Mouse (Mus musculus) embryonic facial prominence, embryonic 11.5 days (tissue): ENCODE measurements at regions not wholly inside any gene's neighbourhood (a gene's known extent, or its start where the extent isn't known, plus 50 kb on each side); places are given as distances from the start of the nearest gene placed in this dataset.

Experiments
- ATAC-seq: fragments of 200-750 bp; cut with Nextera tagmentation; replicated peaks from 2 replicates; pipeline ENCODE4 v1.8.0; 2017; ENCODE audit warnings: low read depth; ENCODE audit not compliant: insufficient number of reproducible peaks, low FRiP score, low TSS enrichment
- DNase-seq: peaks from one replicate; pipeline ENCODE4 v3.0.0-alpha.2; 2015; ENCODE audit warnings: low spot score
- H3K27ac ChIP-seq: fragments of 300-500 bp; sonication (generic); replicated peaks from 2 replicates; pipeline ENCODE4 v1.5.1; 2014; ENCODE audit warnings: mild to moderate bottlenecking, low read depth, low read length, control low read depth
- H3K27me3 ChIP-seq: fragments of 300-500 bp; sonication (generic); 2 replicates; pipeline ENCODE4 v1.6.1; 2014; ENCODE audit warnings: mild to moderate bottlenecking, low read length, moderate library complexity, mixed read lengths; ENCODE audit not compliant: control insufficient read depth, insufficient read depth
- H3K36me3 ChIP-seq: fragments of 300-500 bp; sonication (generic); replicated peaks from 2 replicates; pipeline ENCODE4 v1.6.1; 2014; ENCODE audit warnings: low read depth, mild to moderate bottlenecking, low read length, moderate library complexity, mixed read lengths; ENCODE audit not compliant: control insufficient read depth, insufficient read depth
- H3K4me1 ChIP-seq: fragments of 300-500 bp; sonication (generic); 2 replicates; pipeline ENCODE4 v1.6.1; 2014; ENCODE audit warnings: low read length, mixed read lengths; ENCODE audit not compliant: control insufficient read depth, insufficient read depth
- H3K4me2 ChIP-seq: fragments of 300-500 bp; sonication (generic); 2 replicates; pipeline ENCODE4 v1.6.1; 2014; ENCODE audit warnings: low read depth, mild to moderate bottlenecking, control low read depth, low read length, moderate library complexity
- H3K4me3 ChIP-seq: fragments of 300-500 bp; sonication (generic); 2 replicates; pipeline ENCODE4 v1.5.1; 2014; ENCODE audit warnings: low read depth, low read length, control low read depth
- H3K9ac ChIP-seq: fragments of 300-500 bp; sonication (generic); replicated peaks from 2 replicates; pipeline ENCODE4 v1.6.1; 2014; ENCODE audit warnings: mild to moderate bottlenecking, control low read depth, low read length
- H3K9me3 ChIP-seq: fragments of 300-500 bp; sonication (generic); replicated peaks from 2 replicates; pipeline ENCODE4 v1.6.1; 2016; ENCODE audit warnings: mild to moderate bottlenecking, low read length, inconsistent platforms, mixed read lengths; ENCODE audit not compliant: control insufficient read depth
- WGBS: fragments of 180-500 bp; shearing (Covaris S2); extraction: QIAGEN DNeasy Blood & Tissue Kit; methylation state at CpG from one replicate; pipeline ENCODE4 v1.1.7; 2014; 5-methylcytosine and 5-hydroxymethylcytosine counted together

- H3K4me1 ChIP-seq, result no peaks in the 10 kb centered on the region
- no peak overlapping the region for H3K4me2 ChIP-seq
- no peak overlapping the region for H3K27ac ChIP-seq
- H3K27me3 ChIP-seq, result no peaks in the 10 kb centered on the region; the same call in 1 of the 2 replicates
- no peak overlapping the region for H3K4me3 ChIP-seq
- DNase-seq, result no peak
- WGBS, result 87% methylated on average over 3 of the region's 3 CpGs
- no peaks in the 10 kb centered on the region for H3K36me3 ChIP-seq
- no peak overlapping the region for H3K9ac ChIP-seq
- no peak for ATAC-seq
- no peaks in the 10 kb centered on the region for H3K9me3 ChIP-seq
These were observed 83.7 kb upstream of the Runx3 start for GRCm38 (mm10) chr4:135036764-135037163.

- Histone ChIP-seq H3K27ac (no peak overlapping the region), H3K27me3 (no peaks in the 10 kb centered on the region), H3K4me3 (no peak overlapping the region), H3K4me2 (no peak overlapping the region), H3K9ac (no peak overlapping the region), H3K4me1 (no peaks in the 10 kb centered on the region), H3K9me3 (no peaks in the 10 kb centered on the region), H3K36me3 (no peaks in the 10 kb centered on the region)
- WGBS, result 96% methylated on average over 2 of the region's 2 CpGs
- ATAC-seq, result no peak
- no peak for DNase-seq
These were observed 81.2 kb upstream of the Runx3 start for GRCm38 (mm10) chr4:135039234-135039633.

DNA sequence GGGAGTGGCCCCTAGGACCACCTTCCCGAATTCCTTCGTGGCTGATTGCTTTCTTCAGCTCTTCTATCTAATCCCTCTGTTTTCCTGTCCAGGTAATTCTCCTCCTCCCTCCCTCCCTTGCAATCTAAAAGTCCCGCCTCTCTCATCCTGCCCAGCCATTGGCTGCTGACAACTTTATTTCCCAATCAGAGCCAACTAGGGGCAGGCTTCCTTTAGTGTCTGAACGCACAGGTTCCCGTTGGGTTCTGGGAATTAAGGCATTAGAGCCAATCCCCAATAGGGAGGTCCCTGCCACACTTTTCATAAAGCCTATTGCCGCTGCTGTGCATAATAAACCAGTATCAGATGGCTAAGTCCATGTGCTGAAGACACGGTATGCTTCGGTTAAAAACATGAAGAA lies 78.5 kb upstream of the Runx3 start:
- WGBS, result 42% methylated on average over 8 of the region's 8 CpGs
- Histone ChIP-seq H3K36me3 (no peaks in the 10 kb centered on the region), H3K9ac (no peak overlapping the region), H3K4me2 (no peak overlapping the region), H3K4me1 (no peaks in the 10 kb centered on the region), H3K27ac (no peak overlapping the region), H3K9me3 (no peaks in the 10 kb centered on the region), H3K4me3 (no peak overlapping the region), H3K27me3 (no peaks in the 10 kb centered on the region)
- peak; percentile 10 for DNase-seq
- ATAC-seq, result no peak

GRCm38 (mm10) chr4:135042501-135042900 lies 78.0 kb upstream of the Runx3 start:
- Histone ChIP-seq H3K36me3 (no peaks in the 10 kb centered on the region), H3K27me3 (no peaks in the 10 kb centered on the region), H3K9ac (no peak overlapping the region), H3K4me3 (no peak overlapping the region), H3K4me2 (no peak overlapping the region), H3K9me3 (no peaks in the 10 kb centered on the region), H3K27ac (no peak overlapping the region), H3K4me1 (no peaks in the 10 kb centered on the region)
- no peak for ATAC-seq
- 95% methylated on average over 1 of the region's 1 CpGs for WGBS
- DNase-seq, result no peak

- Histone ChIP-seq H3K4me2 (no peak overlapping the region), H3K4me3 (no peak overlapping the region), H3K36me3 (no peaks in the 10 kb centered on the region), H3K9ac (no peak overlapping the region), H3K27me3 (no peaks in the 10 kb centered on the region), H3K27ac (no peak overlapping the region), H3K9me3 (no peaks in the 10 kb centered on the region), H3K4me1 (no peaks in the 10 kb centered on the region)
- ATAC-seq, result no peak
- DNase-seq, result no peak
- WGBS, result 78% methylated on average over 16 of the region's 16 CpGs
These were observed 75.4 kb upstream of the Runx3 start for GRCm38 (mm10) chr4:135045054-135045453.

DNA sequence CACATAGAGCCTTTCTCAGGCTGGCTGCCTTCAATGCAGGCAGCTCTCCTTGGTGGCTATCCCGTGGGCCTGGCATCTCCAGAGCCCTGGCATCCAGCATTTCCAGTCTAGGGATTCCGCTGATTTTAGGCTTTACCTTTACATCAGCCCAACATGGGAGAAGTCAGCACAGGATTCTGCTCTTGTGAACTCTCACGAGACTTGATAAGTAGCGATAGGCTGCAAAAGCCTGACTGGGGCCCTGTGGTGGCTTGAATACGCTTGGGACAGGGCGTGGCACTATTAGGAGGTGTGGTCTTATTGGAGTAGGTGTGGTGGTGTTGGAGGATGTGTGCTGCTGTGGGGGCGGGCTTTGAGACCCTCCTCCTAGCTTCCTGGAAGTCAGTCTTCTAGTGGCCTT lies 73.8 kb upstream of the Runx3 start:
- H3K4me2 ChIP-seq, result no peak overlapping the region
- H3K4me3 ChIP-seq, result no peak overlapping the region
- ATAC-seq, result no peak
- 75% methylated on average over 7 of the region's 7 CpGs for WGBS
- DNase-seq, result no peak
- no peak overlapping the region for H3K9ac ChIP-seq
- no peaks in the 10 kb centered on the region for H3K27me3 ChIP-seq
- H3K4me1 ChIP-seq, result no peaks in the 10 kb centered on the region
- no peak overlapping the region for H3K27ac ChIP-seq
- H3K9me3 ChIP-seq, result no peaks in the 10 kb centered on the region
- H3K36me3 ChIP-seq, result no peaks in the 10 kb centered on the region

- DNase-seq (no peak), ATAC-seq (no peak)
- Histone ChIP-seq H3K4me1 (no peaks in the 10 kb centered on the region), H3K4me3 (no peak overlapping the region), H3K36me3 (no peaks in the 10 kb centered on the region), H3K27ac (no peak overlapping the region), H3K9ac (no peak overlapping the region), H3K4me2 (no peak overlapping the region), H3K9me3 (no peaks in the 10 kb centered on the region), H3K27me3 (no peaks in the 10 kb centered on the region)
- 83% methylated on average over 6 of the region's 6 CpGs for WGBS
These were observed 73.2 kb upstream of the Runx3 start for GRCm38 (mm10) chr4:135047251-135047650.

DNA sequence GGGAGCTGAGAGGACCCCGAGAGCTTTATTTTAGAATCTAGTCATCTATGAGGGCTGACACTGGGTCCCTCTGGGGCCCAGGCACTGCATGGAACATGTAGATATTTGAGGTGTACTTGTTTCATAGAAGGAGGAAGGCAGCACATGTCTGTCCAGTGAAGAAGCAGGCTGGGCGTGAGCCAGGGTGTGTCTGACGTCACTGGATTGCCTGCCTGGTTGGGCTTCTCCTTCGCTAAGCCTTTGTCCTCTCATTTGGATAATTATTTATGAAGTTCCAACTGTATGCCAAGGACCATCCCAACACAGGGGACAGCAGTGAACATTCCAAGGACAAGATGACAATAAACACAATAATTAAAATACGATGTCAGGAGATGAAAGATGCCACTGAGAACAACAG lies 72.7 kb upstream of the Runx3 start:
- no peak overlapping the region for H3K27ac ChIP-seq
- H3K36me3 ChIP-seq, result no peaks in the 10 kb centered on the region
- H3K27me3 ChIP-seq, result no peaks in the 10 kb centered on the region
- WGBS, result 85% methylated on average over 5 of the region's 5 CpGs
- no peak overlapping the region for H3K9ac ChIP-seq
- no peaks in the 10 kb centered on the region for H3K4me1 ChIP-seq
- ATAC-seq (no peak), DNase-seq (no peak)
- H3K9me3 ChIP-seq, result no peaks in the 10 kb centered on the region
- H3K4me3 ChIP-seq, result no peak overlapping the region
- no peak overlapping the region for H3K4me2 ChIP-seq
